Mouse (Mus musculus) urinary bladder, postnatal 25 days (tissue): ENCODE measurements around the gene Slc41a1.

ENCODE experiments used
- DNase-seq: peaks from one replicate; pipeline ENCODE4 v3.0.0; 2022; ENCODE audit warnings: low spot score

Slc41a1 gene

DNA sequence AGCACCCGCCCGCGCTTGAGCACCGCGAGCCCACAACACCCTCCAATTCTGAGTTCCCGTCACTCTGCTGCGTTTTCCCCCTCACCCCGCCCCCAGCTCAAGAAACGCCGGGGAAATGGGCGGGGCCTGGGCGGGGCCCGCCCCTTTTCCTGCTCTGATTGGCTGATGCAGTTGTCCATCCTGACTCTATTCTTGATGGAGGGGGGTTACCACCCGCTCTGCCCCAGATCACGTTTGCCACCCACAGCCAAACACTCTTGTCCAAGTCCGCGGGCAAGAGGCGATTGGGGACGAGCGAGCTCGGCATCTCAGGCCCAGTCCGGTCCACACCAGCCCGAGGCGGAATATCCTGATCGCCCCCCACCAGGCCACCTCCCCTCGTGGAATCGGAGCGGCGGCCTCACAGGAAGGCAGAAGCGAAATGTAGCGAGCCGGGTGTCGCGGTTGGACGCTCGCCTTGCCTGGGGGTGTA, 530 bp downstream of the Slc41a1 start:
- DNase-seq = peak; percentile 84

- DNase-seq = no peak
Measured at GRCm38 (mm10) chr1:131828297-131829126, 1.2 kb downstream of the Slc41a1 start.

- DNase-seq = no peak
Measured at GRCm38 (mm10) chr1:131829279-131829678, 2.0 kb downstream of the Slc41a1 start.

GRCm38 (mm10) chr1:131830561-131830960, 3.3 kb downstream of the Slc41a1 start:
- no peak for DNase-seq

- DNase-seq = no peak
Measured at GRCm38 (mm10) chr1:131830971-131831641, 3.8 kb downstream of the Slc41a1 start.

- no peak for DNase-seq
Measured at GRCm38 (mm10) chr1:131837035-131837434, 9.7 kb downstream of the Slc41a1 start.

DNA sequence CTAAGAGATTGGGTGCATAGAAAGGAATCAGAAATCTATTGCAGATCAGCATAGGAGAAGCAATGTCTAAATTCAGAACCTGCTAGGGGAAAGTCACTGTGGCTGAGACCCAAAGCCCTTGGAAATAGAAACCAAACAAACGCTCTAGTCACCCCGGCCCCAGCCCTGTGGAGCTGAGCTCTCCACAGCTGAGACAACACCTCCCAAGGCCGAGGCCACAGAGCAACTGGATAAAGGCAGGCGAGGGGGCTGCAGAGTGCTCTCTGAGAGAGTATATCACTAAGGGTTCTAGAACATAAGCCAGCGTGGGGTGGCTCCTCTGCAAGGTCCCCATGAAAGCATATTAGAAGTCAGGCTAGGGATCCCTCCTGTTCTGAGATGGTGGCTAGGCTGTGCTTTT, 11.2 kb downstream of the Slc41a1 start:
- no peak for DNase-seq

DNA sequence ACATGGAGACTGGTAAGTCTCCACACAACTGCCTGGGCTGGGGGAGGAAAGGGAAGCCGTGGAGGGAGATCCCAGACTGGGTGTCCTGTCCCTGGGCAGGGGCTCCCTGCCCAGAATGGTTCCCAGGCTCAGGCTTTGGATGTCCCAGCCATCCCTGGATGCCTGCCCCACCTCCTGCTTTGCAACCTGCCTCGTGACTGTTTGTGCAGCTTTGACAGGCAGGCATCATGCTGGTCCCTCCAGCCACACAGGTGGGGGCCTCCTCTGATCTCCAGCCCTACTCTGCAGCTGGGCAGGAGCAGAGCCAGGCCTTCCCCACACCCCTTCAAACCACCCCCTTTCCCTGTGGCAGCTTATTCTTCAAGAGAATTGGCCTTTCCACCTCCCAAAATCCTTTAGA, 12.0 kb downstream of the Slc41a1 start:
- DNase-seq = no peak

DNA sequence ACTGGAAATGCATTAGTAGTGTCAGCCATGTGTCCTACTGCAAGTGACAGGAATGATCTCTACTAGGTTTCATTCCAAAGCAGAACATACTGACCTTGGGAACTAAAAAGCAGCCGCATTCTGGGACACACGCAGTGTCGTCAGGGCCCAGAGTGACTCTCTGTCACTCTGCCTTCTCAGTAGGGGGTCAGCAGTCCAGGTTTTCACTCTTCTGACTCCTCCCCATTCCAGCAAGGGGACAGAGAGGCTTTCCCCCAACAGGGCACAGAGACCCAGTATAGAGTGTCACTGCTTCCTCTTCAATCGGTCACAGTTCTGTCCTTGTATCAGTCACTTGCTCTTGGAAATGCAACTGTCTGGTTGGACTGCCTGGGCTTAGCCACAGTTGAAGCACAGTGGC, 14.9 kb downstream of the Slc41a1 start:
- no peak for DNase-seq

DNA sequence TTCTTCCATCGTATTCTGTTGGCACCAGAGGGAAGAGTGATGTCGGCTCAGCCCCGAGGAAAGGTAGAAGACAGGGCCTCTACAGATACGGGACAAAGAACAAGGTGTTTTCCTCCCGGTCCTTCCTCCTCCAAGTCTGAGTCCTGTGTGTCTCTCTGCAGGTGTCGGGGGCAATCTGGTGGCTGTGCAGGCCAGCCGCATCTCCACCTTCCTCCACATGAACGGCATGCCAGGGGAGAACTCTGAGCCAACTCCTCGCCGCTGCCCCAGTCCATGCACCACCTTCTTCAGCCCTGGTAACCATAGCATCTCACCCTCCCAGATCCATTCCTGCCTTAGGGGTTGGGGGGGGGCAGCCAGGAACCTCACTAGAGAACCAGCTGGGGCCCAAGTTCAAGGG, 16.5 kb downstream of the Slc41a1 start:
- no peak for DNase-seq

DNA sequence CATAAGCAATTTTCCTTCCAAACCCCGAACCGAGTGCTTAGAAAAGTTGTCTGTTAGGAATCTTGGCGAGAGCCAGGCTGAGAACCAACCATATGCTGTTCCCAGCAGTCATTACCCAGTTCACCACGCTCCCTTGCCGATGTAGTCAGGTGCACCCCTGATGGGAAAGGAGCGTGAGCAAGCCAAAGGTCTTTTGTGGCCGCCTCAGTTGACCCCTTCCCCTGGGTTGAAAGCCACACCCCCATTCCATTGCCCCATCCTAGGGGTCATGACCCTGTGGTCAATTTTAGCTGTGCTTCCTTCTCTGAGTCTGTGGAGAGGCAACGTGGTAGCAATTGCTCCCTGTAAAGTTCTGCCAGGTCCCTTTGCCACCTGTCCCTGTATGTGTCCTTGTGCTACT, 17.6 kb downstream of the Slc41a1 start:
- no peak for DNase-seq

DNA sequence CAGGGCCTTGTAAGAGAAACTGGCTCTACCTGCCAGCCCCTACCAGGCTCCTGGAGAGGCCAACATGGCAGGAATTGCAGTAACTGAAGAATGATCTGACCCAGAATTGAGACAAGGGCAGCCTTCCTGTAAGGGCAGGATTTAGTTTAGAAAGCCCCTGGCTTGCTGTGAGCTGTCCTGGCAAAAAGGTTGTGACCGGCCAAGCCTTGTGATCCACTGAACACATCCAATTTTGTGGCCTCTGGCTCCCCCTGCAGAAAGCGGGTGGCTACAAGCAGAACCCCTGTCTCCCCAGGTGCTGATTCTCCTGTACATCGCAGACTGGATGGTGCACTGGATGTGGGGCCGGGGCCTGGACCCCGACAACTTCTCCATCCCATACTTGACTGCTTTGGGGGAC, 19.0 kb downstream of the Slc41a1 start:
- DNase-seq = peak; percentile 26

GRCm38 (mm10) chr1:131861811-131862210, 34.5 kb downstream of the Slc41a1 start:
- DNase-seq = no peak

DNA sequence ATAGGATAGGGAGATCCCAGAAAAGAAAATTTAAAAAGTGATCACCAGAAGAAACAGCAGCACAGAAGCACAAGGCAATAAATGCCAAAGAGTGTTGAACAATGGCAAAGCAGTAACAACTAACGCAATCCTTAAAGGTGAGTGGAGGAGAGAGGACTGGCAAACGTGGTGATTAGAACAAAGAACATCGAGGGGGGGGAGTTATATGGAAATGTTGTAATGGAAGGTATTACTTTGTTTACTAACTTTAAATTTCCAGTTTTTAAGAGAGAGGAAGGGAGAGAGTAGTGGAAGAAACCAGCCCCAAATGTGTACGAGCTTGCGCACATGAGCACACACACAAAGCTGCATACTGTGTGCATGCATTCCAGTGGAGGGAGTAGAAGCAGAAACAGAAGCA, 38.3 kb downstream of the Slc41a1 start:
- DNase-seq = no peak

GRCm38 (mm10) chr1:131866304-131866999, 39.2 kb downstream of the Slc41a1 start:
- no peak for DNase-seq

DNA sequence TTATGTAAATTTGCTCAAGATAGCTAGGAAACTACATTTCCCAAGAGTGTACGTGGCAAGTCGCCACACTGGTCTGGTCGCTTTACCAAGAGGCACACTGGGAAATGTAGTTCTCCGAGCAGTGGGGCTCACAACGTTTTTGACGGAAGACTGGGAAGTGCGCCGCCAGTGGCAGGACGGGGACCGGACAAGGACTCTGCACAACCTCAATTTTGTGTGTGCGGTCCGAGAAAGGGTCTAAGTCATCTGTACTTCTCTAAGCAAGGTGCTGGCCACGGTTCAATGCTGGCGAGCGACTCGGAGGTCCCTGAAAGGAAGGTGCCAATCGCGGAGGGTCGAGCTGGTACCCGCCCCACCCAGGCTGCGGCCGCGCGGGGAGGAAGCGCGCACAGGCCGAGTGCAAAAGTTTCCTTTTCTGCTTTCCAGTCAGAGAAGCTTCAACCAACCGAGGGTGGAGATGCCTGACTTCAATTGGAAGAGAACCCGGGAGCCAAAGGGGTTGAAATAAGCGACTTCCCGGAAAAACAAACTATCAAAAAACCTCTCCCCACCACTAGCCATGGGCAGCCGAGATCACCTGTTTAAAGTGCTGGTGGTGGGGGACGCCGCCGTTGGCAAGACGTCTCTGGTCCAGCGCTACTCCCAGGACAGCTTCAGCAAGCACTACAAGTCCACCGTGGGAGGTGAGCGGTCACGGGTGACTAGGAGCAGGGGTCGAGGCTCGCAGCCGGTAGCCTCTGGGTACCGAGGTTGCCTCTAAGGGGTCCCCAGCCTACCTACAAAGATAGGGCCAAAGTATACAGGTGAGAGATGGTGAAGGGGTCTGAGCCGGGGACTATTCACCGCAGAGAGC, 40.0 kb downstream of the Slc41a1 start, which contains the start of gene Rab29:
Rab29 (plus strand) TSS at position 132 of the 853 bp plus-strand sequence.
- DNase-seq = peak; percentile 88

DNA sequence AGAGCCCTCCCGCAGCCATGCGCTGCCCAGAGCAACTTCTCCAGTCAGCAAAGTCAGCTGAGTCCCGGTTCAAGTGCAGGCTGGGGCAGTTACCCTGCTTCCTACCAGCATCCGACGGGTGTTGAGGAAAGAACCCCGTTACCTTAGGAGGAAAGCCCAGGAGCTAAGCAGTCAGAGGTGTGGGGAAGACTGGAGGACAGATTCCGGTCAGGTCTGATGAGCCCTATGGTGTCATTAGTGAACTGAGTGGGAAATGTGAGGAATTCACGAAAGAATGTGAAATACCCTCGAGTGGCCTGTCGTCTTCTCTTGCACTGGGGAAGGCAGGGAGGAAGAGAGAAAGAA, 40.6 kb downstream of the Slc41a1 start:
- no peak for DNase-seq

GRCm38 (mm10) chr1:131869561-131869960, 42.3 kb downstream of the Slc41a1 start:
- DNase-seq = no peak

DNA sequence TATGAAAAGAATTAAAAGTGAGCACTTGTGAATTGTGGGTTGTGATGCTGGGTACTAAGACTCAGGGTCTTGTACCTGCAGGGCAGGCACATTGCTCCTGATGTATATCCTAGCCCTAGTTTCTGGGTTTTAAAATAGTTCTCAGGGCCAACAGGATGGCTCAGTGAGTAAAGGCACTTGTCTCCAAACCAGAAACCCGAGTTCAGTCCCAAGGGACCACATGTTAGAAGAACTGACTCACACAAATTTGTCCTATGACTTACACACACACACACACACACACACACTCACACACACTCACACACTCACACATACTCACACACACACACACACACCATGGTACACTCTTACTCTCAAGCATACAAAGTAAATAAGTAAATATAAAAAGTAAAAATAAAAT, 45.6 kb downstream of the Slc41a1 start:
- no peak for DNase-seq

DNA sequence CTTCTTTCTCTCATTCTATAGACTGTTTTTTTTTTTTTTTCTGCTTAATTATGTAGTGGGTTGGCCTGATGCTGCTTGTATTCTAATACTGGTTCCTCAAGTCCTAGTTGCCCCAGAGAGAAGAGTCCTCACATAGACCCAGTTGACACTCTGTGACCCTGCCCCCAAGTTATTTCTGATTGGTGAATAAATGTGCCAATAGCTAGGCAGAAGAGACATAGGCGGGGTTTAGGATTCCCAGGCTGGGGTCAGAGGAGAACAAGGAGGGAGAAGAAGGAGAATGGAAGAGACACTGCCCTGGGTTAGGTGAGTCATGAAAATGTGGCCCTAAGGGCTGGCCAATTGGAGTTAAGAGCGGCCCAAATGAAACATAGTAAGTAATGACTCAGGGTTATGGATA, 52.5 kb downstream of the Slc41a1 start:
- no peak for DNase-seq

DNA sequence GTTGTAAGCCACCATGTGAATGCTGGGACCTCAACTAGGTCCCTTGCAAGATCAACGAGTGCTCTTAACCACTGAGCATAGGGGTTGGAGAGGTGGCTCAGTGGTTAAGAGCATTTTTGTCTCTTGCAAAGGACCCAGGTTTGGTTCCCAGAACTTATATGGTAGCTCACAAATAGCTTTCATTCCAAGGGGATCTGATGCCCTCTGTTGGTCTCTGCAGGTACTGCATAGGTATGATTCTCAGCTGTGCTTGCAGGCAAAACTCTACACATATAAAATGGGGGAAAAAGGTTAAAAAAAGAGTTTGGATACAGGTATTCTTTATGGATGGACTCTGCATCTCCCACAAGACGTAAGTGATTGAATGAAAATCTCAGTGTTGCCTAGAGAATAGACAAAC, 55.5 kb downstream of the Slc41a1 start:
- DNase-seq = no peak

- DNase-seq = no peak
Measured at GRCm38 (mm10) chr1:131886173-131886572, 58.9 kb downstream of the Slc41a1 start.
